Mouse (Mus musculus) T-cell, adult 2 months (primary cell): ENCODE data around the gene Mcfd2.

Experiments used
- DNase-seq: peaks from one replicate; pipeline ENCODE4 v3.0.0; 2022; ENCODE audit warnings: low spot score

Gene Mcfd2

GRCm38 (mm10) chr17:87288131-87288530, 22.4 kb upstream of the Mcfd2 start:
- DNase-seq = no peak

GRCm38 (mm10) chr17:87287197-87287777, 21.6 kb upstream of the Mcfd2 start:
- no peak for DNase-seq

- DNase-seq = peak; percentile 31
Observed at GRCm38 (mm10) chr17:87286481-87287143, 20.9 kb upstream of the Mcfd2 start.

GRCm38 (mm10) chr17:87285731-87286465, 20.2 kb upstream of the Mcfd2 start:
- DNase-seq = peak; percentile 66

GRCm38 (mm10) chr17:87284482-87285040, 18.8 kb upstream of the Mcfd2 start:
- DNase-seq = no peak

- DNase-seq = peak; percentile 71
Observed at GRCm38 (mm10) chr17:87283755-87284481, 18.2 kb upstream of the Mcfd2 start.

- peak; percentile 78 for DNase-seq
Observed at GRCm38 (mm10) chr17:87283055-87283754, 17.5 kb upstream of the Mcfd2 start.

- DNase-seq = peak; percentile 97
Observed at GRCm38 (mm10) chr17:87282706-87283053, 16.9 kb upstream of the Mcfd2 start, which contains the start of gene Ttc7. TSS of gene Ttc7 (plus strand) at chr17:87282886.

- DNase-seq = peak; percentile 85
Observed at GRCm38 (mm10) chr17:87282007-87282705, 16.4 kb upstream of the Mcfd2 start.

GRCm38 (mm10) chr17:87275363-87276341, 9.9 kb upstream of the Mcfd2 start:
- DNase-seq = no peak

GRCm38 (mm10) chr17:87269454-87269853, 3.7 kb upstream of the Mcfd2 start:
- no peak for DNase-seq

- DNase-seq = no peak
Observed at GRCm38 (mm10) chr17:87264927-87265791, 576 bp downstream of the Mcfd2 start.

- no peak for DNase-seq
Observed at GRCm38 (mm10) chr17:87264054-87264830, 1.5 kb downstream of the Mcfd2 start.

- no peak for DNase-seq
Observed at GRCm38 (mm10) chr17:87263401-87263800, 2.3 kb downstream of the Mcfd2 start.

GRCm38 (mm10) chr17:87255672-87256071, 10.1 kb downstream of the Mcfd2 start:
- no peak for DNase-seq

- DNase-seq = no peak
Observed at GRCm38 (mm10) chr17:87254384-87254783, 11.4 kb downstream of the Mcfd2 start.

- DNase-seq = no peak
Observed at GRCm38 (mm10) chr17:87246103-87246502, 19.6 kb downstream of the Mcfd2 start.

GRCm38 (mm10) chr17:87237826-87238225, 27.9 kb downstream of the Mcfd2 start:
- no peak for DNase-seq
